Mouse (Mus musculus): Measurements from ENCODE around the gene Tgfbrap1.

- TF ChIP-seq CTCF (conservative IDR thresholded peaks at IDR 0.05 in 1 of 2, IDR thresholded peaks at IDR 0.05 in 1 of 2; ENCODE audit: low read depth in 2 of 2, low read length in 2 of 2) (no peak), USF1 (IDR thresholded peaks at IDR 0.05; ENCODE audit: low read depth, low read length) (no peak), ZC3H11A (IDR thresholded peaks at IDR 0.05; ENCODE audit: low read depth, low read length) (no peak), MXI1 (IDR thresholded peaks at IDR 0.05; ENCODE audit: low read depth, low read length) (no peak), ELF1 (IDR thresholded peaks at IDR 0.05; ENCODE audit: low read depth, low read length) (no peak), JUND (conservative IDR thresholded peaks at IDR 0.05; ENCODE audit: low read depth, low read length) (no peak), SMC3 (IDR thresholded peaks at IDR 0.05; ENCODE audit: low read depth, low read length) (no peak)
These were observed 53.0 kb downstream of the Tgfbrap1 start for GRCm38 (mm10) chr1:43045204-43045982.
